Mouse (Mus musculus) right cerebral cortex, postnatal 14 days (tissue): ENCODE data around the gene Ergic2.

ENCODE experiments used
- DNase-seq: peaks from one replicate; pipeline ENCODE4 v3.0.0; 2022

The Ergic2 gene

DNA sequence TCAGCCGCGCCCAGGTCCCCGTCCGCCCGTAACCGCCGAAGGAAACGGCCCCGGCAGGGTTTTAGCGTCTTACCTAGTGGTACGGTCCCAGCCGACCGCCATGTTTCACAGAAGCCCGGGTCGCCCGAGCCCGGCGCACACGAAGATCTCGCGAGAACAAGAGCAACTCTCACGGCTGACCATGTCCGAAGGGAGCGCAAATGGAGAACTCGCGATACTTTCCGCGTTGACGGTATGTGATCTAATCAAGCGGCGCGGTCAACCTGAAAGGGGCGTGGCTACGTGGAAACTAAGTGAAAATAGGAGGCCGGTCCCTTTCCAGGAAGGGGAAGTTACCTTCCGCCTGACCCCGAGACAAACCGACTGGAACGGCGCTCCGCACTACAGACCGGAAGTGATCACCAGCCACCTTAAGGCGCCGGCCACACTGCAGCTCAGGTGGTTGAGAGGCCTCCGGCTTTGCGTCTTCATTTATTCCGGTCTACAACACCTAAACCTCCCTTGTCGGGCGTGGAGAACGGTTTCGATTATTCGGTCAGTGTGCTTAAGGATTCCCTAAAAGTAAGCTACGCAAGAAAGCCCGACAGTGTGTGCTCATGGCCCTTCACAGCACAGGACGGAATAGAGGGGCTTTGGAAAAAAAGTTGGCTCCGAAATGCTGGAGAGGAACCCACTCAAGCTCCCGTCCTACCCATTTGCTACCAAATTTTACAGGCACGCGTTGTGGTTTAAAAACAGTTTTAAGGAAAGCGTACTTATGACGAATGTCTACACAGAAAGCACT lies at the start of gene Ergic2:
Ergic2 (minus strand) TSS at position 478 of the 784 bp plus-strand sequence.
- peak; percentile 96 for DNase-seq

DNA sequence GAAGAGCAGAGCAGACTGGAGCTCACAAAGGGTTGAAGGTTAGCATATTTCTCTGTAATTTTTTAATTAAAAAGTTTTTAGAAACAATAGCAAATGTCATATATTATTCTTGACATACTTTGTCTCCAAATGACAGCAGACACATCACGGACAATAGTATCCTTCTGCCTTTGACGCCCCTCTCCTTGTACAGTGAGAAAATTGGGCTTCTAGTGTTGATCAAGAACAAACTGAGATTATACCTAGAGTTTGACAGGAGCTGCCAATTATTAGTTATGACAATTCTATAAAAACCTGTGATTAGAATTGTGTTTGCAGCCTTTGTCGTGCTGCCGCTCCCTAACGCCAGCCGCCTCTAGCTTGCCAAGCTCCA lies 48.5 kb upstream of the Ergic2 start:
- DNase-seq = no peak

DNA sequence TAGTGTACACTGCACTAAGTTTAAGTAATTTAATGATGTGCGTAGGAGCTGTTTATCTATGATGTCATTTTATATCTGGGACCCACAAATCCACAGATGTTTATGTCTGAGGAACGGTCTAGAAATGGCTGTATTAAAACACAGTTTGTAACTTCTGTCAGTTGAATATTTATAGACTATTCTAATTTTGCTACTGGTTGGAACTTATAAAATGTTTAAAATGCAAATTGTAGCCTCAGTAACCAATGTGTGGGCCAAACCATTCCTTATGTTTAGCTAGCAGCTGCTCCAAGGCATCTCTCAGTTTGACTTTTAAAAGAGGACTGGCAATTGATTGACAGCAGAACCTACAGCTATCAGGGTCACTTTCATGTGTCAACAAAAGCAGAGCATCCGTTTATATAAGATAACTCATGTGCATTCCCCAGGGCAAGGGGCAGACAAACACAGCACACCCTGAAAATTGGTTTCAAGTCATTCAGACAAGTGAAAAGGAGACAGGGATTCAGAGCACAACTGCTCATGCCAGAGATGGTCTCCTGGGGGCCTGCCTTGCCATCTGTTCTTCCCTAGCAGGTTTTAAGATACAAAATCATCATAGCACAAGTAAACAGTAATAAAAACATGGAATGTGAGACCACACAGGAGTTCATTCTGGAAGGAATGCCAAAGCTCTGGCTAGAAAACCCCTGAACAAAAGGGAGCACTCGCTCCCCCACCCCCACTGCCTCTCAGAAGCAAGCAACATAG lies 48.0 kb upstream of the Ergic2 start:
- DNase-seq = no peak

DNA sequence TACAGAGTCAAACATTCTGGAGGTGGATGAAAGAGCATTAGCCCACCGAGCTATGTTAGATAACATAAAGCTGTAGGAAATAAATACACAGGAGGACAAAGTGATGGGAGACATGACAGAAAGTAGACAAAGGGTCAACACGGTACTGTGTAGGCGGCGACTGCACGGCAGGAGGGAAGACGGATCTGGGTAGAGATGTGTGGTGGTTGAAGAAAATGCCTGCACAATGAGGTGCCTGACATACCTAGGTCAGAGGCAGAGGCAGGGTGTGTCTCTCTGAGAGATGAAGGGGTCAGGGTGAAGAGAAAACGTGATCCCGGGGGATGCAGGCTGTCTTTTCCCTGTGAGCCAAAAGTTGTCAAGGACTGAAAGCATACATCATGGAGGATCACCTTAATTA lies 46.9 kb upstream of the Ergic2 start:
- no peak for DNase-seq

DNA sequence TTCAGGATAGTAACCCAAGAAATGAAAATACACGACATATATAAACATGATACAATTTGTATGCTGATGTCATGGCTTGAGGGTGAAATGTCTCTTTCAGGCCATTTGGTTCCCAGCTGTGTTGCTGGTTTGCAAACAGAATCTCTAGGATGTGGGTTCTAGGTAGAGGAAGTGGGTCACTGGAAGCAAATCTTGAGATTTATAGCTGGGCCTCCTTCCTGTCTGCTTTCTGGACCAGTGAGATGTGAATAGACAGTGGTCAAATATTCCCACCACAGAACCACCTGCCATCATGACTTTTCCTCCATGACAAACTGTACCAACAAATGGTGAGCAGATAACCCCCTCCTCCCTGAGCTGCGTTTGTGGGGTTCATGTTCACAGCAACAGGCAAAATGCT lies 45.6 kb upstream of the Ergic2 start:
- DNase-seq = no peak

DNA sequence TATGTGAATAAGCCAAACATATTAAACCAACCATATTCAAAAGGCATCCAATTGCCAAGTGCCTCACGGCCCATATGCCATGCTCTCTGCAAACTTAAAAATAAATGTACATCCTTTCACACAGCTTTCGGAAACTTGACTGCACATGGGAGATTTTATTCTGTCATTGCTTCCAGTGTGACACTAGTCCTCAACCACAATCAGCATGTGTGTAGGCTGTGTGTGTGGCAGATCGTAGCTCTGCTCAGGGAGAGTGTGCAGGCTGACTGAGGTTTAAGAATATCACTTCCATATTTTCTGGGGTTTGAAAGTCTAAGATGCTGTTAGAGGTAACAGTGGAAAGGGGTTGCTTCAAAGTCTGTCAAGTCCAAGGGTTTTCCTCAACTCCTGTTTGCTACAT lies 43.9 kb upstream of the Ergic2 start:
- no peak for DNase-seq

- DNase-seq = no peak
Observed at GRCm38 (mm10) chr6:148255395-148256053, 43.4 kb upstream of the Ergic2 start.

GRCm38 (mm10) chr6:148249221-148249620 lies 37.0 kb upstream of the Ergic2 start:
- DNase-seq = no peak

DNA sequence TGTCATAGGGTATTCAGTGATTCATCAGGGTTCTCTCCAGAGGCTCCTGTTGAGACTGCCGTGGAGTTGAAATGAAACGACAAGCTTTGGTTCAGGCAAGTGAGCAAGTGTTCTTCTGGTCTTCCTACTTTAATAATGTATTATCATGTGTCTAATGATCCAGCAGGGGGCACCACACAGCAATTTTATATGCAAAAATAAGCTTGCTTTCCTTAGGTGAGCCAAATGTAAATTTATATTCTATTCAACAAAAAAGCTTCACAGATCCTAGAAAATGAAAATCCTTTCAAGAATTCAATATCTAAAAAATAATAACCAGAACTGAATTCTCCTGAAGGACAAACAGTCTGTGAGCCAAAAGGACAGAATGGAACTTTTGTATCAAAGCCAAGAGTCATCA lies 36.5 kb upstream of the Ergic2 start:
- DNase-seq = peak; percentile 65

DNA sequence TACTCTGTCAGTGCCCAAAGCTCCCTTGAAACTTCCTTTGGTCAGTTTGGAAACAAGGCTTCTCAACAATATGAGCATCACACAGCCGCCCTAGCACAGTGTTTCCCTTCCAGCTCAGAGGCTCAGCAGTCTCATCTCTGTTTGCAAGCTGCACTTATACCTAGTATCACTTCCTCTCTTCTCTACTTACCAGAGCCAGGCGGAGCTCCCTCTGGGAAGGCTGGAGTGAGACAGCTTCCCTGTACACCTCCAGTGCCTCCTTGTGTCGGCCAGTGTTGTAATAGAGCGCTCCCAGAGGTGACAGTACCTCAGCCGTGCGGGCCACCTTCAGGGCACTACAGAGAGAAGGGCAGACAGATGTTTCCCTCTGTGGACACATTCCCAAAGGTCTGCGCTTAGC lies 34.4 kb upstream of the Ergic2 start:
- DNase-seq = no peak

- DNase-seq = no peak
Observed at GRCm38 (mm10) chr6:148244836-148245235, 32.7 kb upstream of the Ergic2 start.

- no peak for DNase-seq
Observed at GRCm38 (mm10) chr6:148242304-148242703, 30.1 kb upstream of the Ergic2 start.

GRCm38 (mm10) chr6:148241685-148242084 lies 29.5 kb upstream of the Ergic2 start:
- DNase-seq = no peak

DNA sequence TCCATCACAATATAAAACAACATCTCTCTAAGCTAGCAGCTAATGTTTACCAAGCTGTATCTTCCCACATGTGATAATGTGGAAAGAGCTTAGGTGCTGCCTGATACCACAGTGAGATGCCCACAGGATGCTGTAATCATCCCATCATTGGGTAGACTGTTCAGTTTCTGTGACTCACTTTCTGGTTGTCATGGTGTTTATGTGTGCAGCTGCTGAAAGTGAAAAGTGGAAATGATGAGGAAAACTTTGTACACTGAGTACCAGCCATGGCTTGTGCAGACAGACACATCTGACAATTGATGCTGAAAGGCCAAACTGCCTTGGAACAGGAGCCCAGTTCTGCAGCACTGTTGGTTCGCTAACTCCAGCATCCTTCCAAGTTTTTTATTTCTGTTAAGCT lies 27.1 kb upstream of the Ergic2 start:
- DNase-seq = no peak

- DNase-seq = no peak
Observed at GRCm38 (mm10) chr6:148237453-148237852, 25.3 kb upstream of the Ergic2 start.

DNA sequence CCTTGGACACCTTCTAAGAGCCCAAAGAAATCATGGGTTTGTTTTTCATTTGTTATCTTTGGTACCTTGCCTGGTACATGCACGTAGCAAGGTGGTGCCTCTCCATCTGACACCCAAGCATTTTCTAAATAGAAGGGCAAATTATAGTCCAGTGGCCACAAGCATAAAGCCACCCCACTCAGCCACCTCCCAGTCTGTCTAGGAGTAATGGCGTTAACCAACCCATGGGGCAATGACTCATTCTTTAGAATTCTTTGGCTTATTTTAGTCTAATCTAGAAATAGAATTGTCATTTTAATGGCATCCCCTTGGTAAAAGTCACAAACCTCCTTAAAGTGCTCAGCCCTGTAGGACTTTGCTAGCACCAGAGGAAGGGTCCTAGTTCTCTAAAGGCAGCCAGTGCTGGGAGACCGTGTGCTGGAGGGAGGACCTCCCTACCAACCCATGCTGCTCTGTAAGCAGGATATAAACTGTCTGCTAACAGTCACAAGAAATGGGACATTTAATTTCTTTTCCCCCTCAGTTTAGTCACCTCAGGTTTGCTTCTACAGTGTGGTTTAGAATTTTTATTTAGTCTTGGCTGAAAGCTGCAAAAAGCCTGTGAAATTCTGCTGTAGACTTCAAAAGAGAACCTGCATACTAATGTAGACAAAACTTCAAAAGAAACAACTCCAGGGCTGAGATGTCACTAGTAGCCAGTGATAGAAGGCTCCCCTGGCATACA lies 22.1 kb upstream of the Ergic2 start:
- no peak for DNase-seq

DNA sequence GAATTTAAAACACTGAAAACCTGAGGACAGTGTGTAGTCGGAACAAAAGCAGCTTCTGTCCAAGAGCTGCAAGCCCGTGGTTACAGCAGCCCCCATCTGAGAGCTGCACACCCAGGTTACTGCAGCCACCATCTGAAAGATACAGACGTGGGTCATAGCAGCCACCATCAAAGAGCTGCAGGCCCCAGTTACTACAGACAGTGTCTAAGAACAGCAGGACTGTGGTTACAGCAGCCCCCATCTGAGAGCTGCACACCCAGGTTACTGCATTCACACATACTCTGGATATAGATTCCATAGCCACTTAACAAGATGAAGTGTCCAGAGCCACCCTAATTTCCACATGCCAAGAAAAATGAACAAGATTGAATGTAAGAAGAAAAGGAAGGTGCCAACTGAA lies 15.4 kb upstream of the Ergic2 start:
- no peak for DNase-seq

- no peak for DNase-seq
Observed at GRCm38 (mm10) chr6:148222686-148223085, 10.5 kb upstream of the Ergic2 start.

GRCm38 (mm10) chr6:148218235-148219076 lies 6.3 kb upstream of the Ergic2 start:
- no peak for DNase-seq

GRCm38 (mm10) chr6:148216752-148217151 lies 4.6 kb upstream of the Ergic2 start:
- DNase-seq = no peak

GRCm38 (mm10) chr6:148214765-148215164 lies 2.6 kb upstream of the Ergic2 start:
- DNase-seq = peak; percentile 42

DNA sequence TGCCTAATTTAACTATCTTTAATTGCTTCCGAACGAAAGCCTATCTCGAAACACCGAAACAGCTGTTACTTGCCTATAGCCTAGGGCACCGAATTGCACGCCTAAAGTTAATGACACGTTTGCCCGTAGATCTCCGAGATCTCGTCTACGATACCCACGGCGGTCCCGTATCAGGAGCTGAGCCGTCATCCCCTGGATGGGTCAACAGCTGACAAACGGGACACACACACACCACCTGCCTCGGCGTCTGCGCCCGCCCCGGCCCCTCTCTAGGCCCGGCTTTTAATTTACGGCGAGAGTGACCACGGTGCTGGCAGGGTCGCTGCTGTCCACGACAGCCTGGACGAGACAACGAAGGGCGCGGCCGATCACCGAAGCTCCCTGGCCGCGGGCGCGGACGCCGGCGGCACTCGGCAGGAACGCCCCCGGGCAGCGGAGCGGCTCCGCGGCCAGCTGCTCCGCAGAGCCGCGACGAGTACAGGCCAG lies 740 bp downstream of the Ergic2 start:
- DNase-seq = peak; percentile 33
